Mouse (Mus musculus) heart, embryonic 16.5 days (tissue): Measurements from ENCODE around the gene Clasp1. TPM values are rescaled to one million over a fixed set of nuclear protein-coding genes. Genes with fewer than 3 reads are reported as not detected.

ENCODE experiments used
- ATAC-seq: fragments of 200-750 bp; cut with Nextera tagmentation; replicated peaks from 2 replicates; pipeline ENCODE4 v1.8.0; 2017; ENCODE audit warnings: moderate number of reproducible peaks; ENCODE audit not compliant: insufficient read depth, low FRiP score; ENCODE audit errors: extremely low read depth
- H3K27ac ChIP-seq: fragments of 300-500 bp; sonication (generic); 2 replicates; pipeline ENCODE4 v1.5.1; 2014; ENCODE audit warnings: mild to moderate bottlenecking, low read length, control low read depth, moderate library complexity
- H3K27me3 ChIP-seq: fragments of 300-500 bp; sonication (generic); 2 replicates; pipeline ENCODE4 v1.6.1; 2014; ENCODE audit warnings: low read length, mixed read lengths; ENCODE audit not compliant: control insufficient read depth, insufficient read depth
- H3K36me3 ChIP-seq: fragments of 300-500 bp; sonication (generic); 2 replicates; pipeline ENCODE4 v1.6.1; 2014; ENCODE audit not compliant: control insufficient read depth, insufficient read depth
- H3K4me1 ChIP-seq: fragments of 300-500 bp; sonication (generic); 2 replicates; pipeline ENCODE4 v1.6.1; 2014; ENCODE audit warnings: low read length, mixed read lengths; ENCODE audit not compliant: control insufficient read depth, insufficient read depth
- H3K4me2 ChIP-seq: fragments of 300-500 bp; sonication (generic); 2 replicates; pipeline ENCODE4 v1.6.1; 2014; ENCODE audit warnings: low read depth, mild to moderate bottlenecking, control low read depth, low read length
- H3K4me3 ChIP-seq: fragments of 300-500 bp; sonication (generic); 2 replicates; pipeline ENCODE4 v1.5.1; 2014; ENCODE audit warnings: mild to moderate bottlenecking, control low read depth, low read length
- H3K9ac ChIP-seq: fragments of 300-500 bp; sonication (generic); 2 replicates; pipeline ENCODE4 v1.6.1; 2014; ENCODE audit warnings: low read length, control low read depth
- H3K9me3 ChIP-seq: fragments of 300-500 bp; sonication (generic); replicated peaks from 2 replicates; pipeline ENCODE4 v1.6.1; 2016; ENCODE audit warnings: low read length; ENCODE audit not compliant: control insufficient read depth
- WGBS: fragments of 180-500 bp; shearing (Covaris S2); extraction: QIAGEN DNeasy Blood & Tissue Kit; methylation state at CpG from one replicate; pipeline ENCODE4 v1.1.7; 2014; 5-methylcytosine and 5-hydroxymethylcytosine counted together
- polyA plus RNA-seq: library from polyadenylated mRNA; unstranded; fragments of >200 nt; fragmentation: Nextera tagmentation; extraction: Ambion mirVana; gene quantifications from 2 replicates; pipeline ENCODE4 v1.2.1, GENCODE M21; 2015

Clasp1 gene
- polyA plus RNA-seq, 1 experiment from 2014 or later, result 86.8 TPM

DNA sequence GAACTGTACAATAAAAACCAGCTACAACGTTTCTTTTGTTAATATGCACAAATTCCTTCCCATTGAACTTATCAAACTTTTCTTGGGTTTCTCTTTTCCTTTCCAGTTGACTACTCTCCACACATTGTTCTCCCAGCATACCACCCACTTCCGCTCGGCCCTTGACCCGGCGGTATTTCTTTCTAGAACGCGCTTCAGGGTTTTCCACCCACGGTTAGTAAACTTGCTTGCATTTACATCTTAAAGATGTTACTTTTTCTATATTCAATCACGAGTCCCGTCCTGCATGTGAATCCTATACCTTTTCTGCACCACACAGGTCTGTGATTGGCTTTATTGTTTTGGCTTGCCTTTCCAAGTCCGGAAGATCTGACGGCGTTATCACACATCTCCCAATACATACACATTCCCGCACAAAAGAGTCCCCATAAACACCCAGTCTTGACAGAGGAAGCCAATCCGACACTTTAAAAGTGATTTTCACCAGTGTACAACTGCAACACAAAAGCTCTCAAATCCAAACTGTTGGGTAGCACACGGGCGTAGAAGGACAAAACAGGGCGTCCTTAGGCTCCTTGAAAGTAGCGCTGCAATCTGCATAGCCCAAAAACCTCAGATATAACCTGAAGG lies 616 bp upstream of the Clasp1 start:
- no peaks in the 10 kb centered on the region for H3K36me3 ChIP-seq
- WGBS, result under 1% methylated on average over 19 of the region's 19 CpGs
- H3K27ac ChIP-seq, result peak overlapping the region; percentile 92
- peak overlapping the region; percentile 75 for H3K4me3 ChIP-seq
- H3K9ac ChIP-seq, result peak overlapping the region; percentile 88
- H3K4me2 ChIP-seq, result peak overlapping the region; percentile 64
- ATAC-seq, result no peak
- H3K9me3 ChIP-seq, result no peaks in the 10 kb centered on the region
- H3K4me1 ChIP-seq, result peaks cover 9% of the 10 kb centered on the region
- no peaks in the 10 kb centered on the region for H3K27me3 ChIP-seq

DNA sequence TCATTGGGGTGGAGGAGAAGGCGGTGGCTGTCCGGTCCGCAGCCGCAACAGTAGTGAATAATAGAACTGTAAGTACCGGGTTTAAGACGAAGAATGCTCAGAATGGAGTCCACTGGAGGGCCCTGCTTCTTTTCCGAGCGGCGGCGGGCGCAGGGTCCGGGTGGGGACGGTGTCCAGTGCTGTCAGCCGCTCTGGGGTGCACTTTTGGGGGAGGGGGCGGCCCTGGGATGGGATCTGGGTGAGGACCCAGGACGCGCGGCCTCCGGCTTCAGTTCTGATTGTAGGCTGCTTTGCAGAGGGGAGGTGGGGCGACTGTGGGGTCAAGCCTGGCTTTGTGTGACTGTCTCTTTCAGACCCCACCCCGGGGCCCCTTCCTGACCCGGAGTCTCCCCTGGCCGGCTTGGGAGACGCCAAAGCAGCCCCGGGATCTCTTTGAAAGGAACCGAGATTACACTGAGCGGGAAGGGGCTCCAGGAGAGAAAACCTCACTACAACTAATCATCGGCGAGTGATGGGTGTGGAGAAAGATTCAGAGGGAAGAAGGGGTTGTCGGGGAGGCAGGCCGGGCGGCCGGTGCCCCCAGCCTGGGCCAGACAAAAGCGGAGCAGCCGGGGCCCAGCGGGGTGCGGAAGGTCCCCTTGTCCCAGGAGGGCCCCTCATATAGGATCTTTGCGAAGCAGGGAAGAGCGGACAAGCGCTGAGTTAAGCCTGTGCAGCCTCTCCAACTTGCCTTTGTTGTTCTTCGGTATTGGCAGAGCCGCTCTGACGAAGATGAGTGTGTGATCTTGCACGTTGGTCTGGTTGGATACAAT lies 802 bp downstream of the Clasp1 start:
- Histone ChIP-seq H3K36me3 (no peaks in the 10 kb centered on the region), H3K27ac (peak overlapping the region; percentile 92), H3K9ac (peak overlapping the region; percentile 88), H3K4me2 (peak overlapping the region; percentile 70), H3K4me1 (peaks cover 9% of the 10 kb centered on the region), H3K27me3 (no peaks in the 10 kb centered on the region), H3K4me3 (peak overlapping the region; percentile 75), H3K9me3 (no peaks in the 10 kb centered on the region)
- under 1% methylated on average over 44 of the region's 44 CpGs for WGBS
- peak; percentile 30 for ATAC-seq

DNA sequence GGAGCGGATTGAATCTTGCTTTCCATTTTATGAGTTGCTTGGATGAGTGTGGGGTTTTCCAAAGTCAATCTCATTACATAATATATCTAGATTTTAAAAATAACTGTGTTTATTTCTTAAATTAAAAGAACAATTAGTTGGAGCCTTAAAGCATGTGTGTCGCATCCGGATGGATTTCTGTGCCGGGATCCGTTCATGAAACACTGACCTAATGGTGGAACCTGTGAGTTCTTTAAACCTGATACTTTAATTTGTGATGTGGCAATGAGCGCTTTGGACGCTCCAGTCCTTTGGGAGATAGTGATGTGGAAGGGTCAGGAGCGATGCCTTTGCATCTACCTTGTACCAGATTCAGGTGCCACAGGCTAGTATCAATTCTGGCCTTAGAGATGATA lies 1.4 kb downstream of the Clasp1 start:
- H3K4me2 ChIP-seq, result peak overlapping the region; percentile 70
- peaks cover 9% of the 10 kb centered on the region for H3K4me1 ChIP-seq
- no peak for ATAC-seq
- peak overlapping the region; percentile 75 for H3K4me3 ChIP-seq
- H3K36me3 ChIP-seq, result no peaks in the 10 kb centered on the region
- WGBS, result 17% methylated on average over 8 of the region's 8 CpGs
- H3K9ac ChIP-seq, result peak overlapping the region; percentile 88
- no peaks in the 10 kb centered on the region for H3K9me3 ChIP-seq
- no peaks in the 10 kb centered on the region for H3K27me3 ChIP-seq
- peak overlapping the region; percentile 92 for H3K27ac ChIP-seq

DNA sequence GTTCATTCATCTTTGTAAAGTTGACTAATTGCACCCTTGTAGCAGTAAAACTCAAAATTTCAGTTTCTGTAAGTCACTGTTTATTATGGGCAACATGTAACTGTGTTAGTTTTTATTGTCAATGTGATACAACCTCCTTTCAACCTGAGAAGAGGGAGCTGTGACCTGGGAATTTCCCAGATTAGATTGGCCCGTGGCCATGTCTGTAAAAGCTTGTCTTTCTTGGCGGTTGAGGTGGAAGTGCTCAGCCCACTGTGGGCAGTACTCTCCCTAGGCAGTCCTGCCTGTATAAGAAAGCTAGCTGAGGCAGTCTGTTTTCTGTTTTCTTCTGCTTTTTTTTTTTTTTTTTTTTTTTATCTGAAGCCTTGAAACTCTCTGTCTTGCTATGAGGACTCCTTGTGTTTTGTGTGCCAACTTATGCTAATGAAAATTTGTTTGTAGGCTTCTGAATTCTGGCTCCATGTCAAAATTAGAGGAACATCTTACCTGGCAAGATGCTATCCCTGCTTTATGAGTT lies 2.1 kb downstream of the Clasp1 start:
- H3K4me1 ChIP-seq, result peaks cover 9% of the 10 kb centered on the region
- ATAC-seq, result no peak
- 61% methylated on average over 2 of the region's 2 CpGs for WGBS
- no peaks in the 10 kb centered on the region for H3K36me3 ChIP-seq
- no peak overlapping the region for H3K27ac ChIP-seq
- peak overlapping the region; percentile 70 for H3K4me2 ChIP-seq
- H3K9me3 ChIP-seq, result no peaks in the 10 kb centered on the region
- H3K9ac ChIP-seq, result no peak overlapping the region
- H3K4me3 ChIP-seq, result peak overlapping the region; percentile 75
- H3K27me3 ChIP-seq, result no peaks in the 10 kb centered on the region

DNA sequence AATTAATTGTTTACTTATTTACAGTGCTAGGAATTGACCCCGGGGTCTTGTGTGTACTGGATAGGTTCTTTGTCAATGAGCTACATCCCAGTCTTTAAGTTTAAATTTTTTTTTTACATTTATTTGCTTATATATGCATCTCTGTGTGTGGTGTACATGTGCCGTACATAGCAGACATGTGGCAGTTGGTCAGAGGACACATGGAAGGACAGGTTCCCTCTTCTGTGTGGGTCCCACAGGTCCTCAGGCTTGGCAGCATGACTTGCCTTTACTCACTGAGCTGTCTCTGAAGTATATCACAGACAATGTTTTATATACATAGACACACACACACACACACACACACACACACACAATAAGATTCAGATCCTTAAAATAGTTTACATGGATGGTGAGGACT lies 3.4 kb downstream of the Clasp1 start:
- ATAC-seq, result no peak
- H3K4me2 ChIP-seq, result no peak overlapping the region
- H3K9ac ChIP-seq, result no peak overlapping the region
- H3K4me3 ChIP-seq, result no peak overlapping the region
- H3K9me3 ChIP-seq, result no peaks in the 10 kb centered on the region
- 92% methylated on average over 2 of the region's 2 CpGs for WGBS
- H3K36me3 ChIP-seq, result no peaks in the 10 kb centered on the region
- peaks cover 9% of the 10 kb centered on the region for H3K4me1 ChIP-seq
- no peak overlapping the region for H3K27ac ChIP-seq
- no peaks in the 10 kb centered on the region for H3K27me3 ChIP-seq

DNA sequence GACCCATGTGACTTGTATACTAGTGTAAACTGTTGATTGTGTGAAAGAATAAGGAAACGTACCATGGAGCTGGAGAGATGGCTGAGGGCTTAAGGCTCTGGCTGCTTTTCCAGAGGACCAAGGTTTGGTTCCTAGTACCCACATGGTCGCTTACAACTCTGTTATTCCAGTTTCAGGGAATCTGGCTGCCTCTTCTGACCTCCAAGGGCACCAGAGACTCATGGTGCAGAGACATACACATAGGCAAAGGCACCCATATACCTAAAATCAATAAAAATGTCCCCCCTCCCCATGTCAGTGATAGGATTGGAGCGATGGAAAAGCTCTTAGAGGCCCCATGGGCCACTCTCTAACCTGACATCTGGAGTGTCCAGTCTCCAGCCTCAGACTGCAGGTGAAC lies 5.1 kb downstream of the Clasp1 start:
- Histone ChIP-seq H3K4me1 (peaks cover 9% of the 10 kb centered on the region), H3K4me2 (no peak overlapping the region), H3K9ac (no peak overlapping the region), H3K27me3 (no peaks in the 10 kb centered on the region), H3K36me3 (no peaks in the 10 kb centered on the region), H3K4me3 (no peak overlapping the region), H3K27ac (no peak overlapping the region), H3K9me3 (no peaks in the 10 kb centered on the region)
- 85% methylated on average over 3 of the region's 3 CpGs for WGBS
- ATAC-seq, result no peak

DNA sequence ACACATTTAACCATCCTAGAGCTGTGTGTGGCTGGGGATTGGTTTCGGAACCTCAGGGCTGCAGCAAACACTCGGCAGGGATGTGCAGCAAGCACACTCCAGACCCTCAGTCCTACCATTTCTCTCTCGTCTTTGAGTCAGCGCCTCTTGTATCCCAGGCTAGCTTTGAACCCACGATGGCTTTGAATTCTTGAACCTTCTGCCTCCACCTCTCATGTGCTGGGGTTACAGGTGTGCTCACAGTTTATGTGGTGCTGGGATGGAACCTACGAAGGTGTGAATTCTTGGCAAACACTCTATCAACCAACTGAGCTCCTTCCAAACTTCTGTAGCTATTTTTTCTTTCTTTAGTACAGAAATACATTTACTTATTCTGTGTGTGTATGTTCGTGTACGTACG lies 9.0 kb downstream of the Clasp1 start:
- ATAC-seq, result no peak
- H3K4me3 ChIP-seq, result no peak overlapping the region
- H3K27me3 ChIP-seq, result no peaks in the 10 kb centered on the region
- 89% methylated on average over 9 of the region's 9 CpGs for WGBS
- H3K4me2 ChIP-seq, result no peak overlapping the region
- no peaks in the 10 kb centered on the region for H3K36me3 ChIP-seq
- H3K27ac ChIP-seq, result no peak overlapping the region
- peaks cover 17% of the 10 kb centered on the region for H3K4me1 ChIP-seq
- no peak overlapping the region for H3K9ac ChIP-seq
- H3K9me3 ChIP-seq, result no peaks in the 10 kb centered on the region

DNA sequence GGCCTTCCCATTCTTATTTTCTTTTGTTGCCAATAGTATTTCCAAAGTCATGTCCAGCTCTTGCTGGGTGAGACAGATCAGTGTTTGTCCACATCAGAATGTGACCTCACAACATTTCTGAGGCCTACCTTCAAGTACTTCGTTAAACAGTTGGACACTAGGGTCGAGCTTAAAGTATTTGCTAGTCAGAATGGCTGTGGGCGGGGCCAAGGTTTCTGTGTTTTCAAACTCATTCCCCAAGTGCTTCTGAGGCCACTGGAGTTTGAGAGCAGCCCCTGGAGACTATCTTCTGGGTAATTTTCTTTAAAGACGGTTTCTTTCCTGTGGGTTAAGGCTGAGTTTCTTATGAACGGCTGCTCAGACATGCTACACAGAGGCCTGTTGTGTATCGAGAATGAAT lies 9.7 kb downstream of the Clasp1 start:
- H3K27me3 ChIP-seq, result no peaks in the 10 kb centered on the region
- H3K4me3 ChIP-seq, result no peak overlapping the region
- peaks cover 21% of the 10 kb centered on the region for H3K4me1 ChIP-seq
- no peak overlapping the region for H3K4me2 ChIP-seq
- no peak overlapping the region for H3K27ac ChIP-seq
- no peaks in the 10 kb centered on the region for H3K36me3 ChIP-seq
- H3K9ac ChIP-seq, result no peak overlapping the region
- 73% methylated on average over 6 of the region's 6 CpGs for WGBS
- H3K9me3 ChIP-seq, result no peaks in the 10 kb centered on the region
- no peak for ATAC-seq

DNA sequence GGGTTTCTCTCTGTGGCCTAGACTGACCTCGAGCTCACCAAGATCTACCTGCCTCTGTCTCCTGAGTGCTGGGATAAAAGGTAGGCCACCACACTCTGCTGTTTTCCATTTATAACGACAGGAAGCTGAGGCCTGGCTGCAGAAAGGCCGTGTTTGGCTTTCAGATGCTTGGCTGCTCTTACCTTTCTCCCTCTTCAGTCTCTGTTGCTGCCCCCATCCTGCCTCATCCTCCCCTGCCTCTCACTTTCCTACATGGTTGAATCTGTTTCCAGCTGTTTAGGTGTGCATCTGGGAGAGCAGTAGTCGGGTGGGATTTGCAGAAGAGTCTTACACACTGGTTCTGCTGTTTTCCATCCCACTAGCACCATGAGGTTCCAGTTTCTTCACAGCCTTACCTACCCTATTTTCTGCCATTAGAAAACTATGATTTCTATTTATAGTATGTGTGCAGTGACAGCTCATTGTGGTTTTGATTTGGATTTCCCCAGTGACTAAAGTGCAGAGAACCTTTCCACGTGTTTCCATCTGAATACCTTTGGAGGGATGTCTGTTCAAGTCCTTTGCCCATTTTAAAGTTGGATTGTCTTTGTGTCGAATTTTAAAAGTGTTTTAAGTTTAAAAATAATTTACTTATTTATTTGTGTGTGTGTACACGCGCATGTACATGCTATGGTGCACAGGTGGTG lies 10.9 kb downstream of the Clasp1 start:
- H3K27me3 ChIP-seq, result no peaks in the 10 kb centered on the region
- no peak for ATAC-seq
- no peak overlapping the region for H3K4me3 ChIP-seq
- H3K9me3 ChIP-seq, result no peaks in the 10 kb centered on the region
- WGBS, result 69% methylated on average over 8 of the region's 8 CpGs
- H3K4me2 ChIP-seq, result no peak overlapping the region
- H3K27ac ChIP-seq, result peak overlapping the region; percentile 15; the same call in 1 of the 2 replicates
- H3K9ac ChIP-seq, result no peak overlapping the region
- H3K4me1 ChIP-seq, result peaks cover 21% of the 10 kb centered on the region
- no peaks in the 10 kb centered on the region for H3K36me3 ChIP-seq
